Mouse (Mus musculus) neural tube, embryonic 10.5 days (tissue): ENCODE measurements around the gene Hrc.

Experiments
- DNase-seq: peaks from one replicate; pipeline ENCODE4 v3.0.0-alpha.2; 2017; ENCODE audit warnings: low spot score; ENCODE audit errors: extremely low spot score

Hrc gene

DNA sequence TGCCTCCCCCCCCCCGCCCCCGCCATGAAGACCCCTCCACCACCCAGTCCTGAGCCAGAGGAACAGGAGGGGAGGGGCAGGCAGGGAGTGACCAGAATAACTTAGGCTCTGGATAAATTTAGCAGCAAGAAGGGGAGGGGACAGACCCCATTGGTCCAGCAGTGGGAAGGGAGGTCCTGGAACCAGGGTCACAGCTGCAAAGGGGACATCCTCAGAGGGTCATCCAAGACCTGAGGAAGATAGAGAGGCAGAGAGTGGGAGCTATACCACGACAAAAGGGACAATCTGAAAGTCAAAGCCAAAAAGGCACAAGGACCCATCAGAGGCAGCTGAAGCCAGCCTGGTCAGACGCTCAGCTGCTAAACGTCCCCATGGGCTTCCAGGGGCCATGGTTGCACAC lies at the start of gene Hrc:
Hrc (plus strand) TSS at position 235 of the 400 bp plus-strand sequence.
- DNase-seq, result no peak

DNA sequence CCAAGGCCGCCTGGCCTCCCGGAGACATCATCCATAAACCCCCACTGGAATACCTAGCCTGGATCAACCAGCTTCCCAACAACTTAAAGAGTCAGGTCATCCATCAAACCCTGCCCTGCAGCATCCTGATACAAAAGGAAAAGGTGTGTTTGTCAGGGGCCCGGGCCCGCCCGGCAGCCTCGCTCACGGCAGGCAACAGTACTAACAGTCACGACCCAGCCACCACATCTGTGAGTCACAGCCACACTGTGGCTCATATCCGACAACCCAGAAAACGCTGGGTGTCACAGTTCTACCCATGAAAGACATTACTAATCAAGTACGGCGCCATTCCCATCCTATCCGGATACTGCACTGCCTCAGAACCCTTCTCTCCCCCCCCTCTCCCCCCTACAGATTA lies 48.6 kb upstream of the Hrc start:
- no peak for DNase-seq

DNA sequence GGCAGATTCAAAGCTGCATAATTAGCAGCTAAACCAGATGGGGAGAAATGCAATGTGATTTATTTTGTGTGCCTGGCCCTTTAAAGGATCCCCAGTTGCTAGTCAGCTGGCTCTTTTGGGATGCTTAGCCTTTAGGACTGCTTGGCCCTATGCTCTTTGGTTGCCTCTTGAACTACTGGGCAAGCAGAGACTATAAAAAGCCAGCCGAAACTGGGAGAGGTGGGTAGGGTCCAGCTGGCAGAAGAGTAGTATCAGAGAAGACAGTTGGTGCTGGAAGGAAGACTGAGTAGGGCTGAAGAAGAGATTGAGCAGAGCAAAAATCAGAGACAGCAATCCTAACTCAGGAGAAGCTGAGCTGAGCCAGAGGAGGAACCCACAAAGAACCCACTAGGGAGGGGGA lies 38.5 kb upstream of the Hrc start:
- DNase-seq, result no peak

DNA sequence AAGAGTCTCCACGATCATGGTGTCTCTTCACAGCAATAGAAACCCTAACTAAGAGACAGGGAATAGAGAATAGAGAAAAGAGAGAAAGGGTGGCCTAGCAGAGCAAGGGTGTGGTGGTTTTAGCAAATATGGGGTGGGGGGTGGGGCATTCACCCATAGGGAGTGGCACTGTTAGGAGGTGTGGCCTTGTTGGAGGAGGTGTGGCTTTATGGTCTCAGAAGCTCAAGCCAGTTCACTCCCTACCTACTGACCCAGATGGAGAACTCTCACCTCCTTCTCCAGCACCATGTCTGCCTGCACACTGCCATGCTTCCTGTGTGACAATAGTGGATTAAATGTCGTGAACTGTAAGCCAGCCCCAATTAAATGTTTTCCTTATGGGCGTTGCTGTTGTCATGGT lies 37.5 kb upstream of the Hrc start:
- no peak for DNase-seq

DNA sequence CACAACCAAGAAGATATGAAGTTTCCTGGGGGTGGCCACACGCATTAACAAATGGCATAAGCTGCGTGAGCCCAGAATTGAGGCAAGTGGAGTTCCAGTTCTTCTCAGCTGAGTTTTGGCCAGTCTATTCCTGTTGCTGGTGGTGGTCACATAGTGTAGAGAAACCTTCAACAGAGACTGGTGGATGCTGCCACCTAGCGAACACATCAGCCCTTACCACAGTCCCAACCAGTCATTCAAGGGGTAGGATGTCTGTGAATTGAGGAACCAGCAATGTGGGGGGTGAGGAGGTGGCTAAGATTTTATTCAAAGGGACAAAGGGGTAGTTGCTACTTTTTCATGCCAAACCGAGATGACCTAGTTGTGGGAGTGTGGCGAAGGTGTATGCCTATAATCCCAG lies 35.3 kb upstream of the Hrc start:
- DNase-seq, result peak; percentile 49

DNA sequence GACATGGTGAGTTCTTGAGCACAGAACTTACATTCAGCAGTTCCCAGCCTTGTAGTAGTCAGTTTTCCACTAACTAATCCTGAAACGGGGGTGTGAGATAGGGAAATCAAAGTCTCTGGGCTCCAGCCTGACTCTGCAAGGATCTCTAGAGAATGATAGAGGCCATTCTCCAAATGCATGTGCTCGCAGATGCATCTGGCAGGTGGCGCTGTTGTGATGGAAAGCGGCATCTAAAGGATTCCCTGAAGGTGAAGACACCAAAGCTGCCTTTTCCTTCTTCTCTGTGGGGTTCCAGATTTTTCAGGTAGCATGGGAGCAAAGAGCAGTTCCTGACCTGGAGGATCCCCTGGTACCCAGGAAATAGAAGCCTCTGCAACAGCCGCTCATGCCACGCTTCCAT lies 34.8 kb upstream of the Hrc start:
- DNase-seq, result peak; percentile 50

DNA sequence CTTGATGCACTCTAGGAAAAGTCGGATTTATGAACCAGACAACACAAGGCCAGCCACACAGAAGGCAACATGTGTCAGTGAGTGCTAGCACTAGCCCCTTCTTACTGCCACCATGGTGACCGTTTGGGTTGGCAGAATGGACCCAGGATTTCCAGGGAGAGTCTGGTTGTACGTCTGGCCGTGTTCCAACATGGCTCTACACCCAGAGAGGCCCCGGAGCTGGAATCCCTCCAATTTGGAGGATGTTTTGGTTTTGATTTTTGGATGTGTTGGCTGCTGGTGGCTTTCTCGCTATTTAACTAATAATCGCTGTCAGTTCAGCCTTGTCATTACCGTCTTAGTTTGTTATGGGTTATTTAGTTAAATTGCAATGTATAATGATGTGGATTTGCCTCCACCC lies 32.5 kb upstream of the Hrc start:
- no peak for DNase-seq

DNA sequence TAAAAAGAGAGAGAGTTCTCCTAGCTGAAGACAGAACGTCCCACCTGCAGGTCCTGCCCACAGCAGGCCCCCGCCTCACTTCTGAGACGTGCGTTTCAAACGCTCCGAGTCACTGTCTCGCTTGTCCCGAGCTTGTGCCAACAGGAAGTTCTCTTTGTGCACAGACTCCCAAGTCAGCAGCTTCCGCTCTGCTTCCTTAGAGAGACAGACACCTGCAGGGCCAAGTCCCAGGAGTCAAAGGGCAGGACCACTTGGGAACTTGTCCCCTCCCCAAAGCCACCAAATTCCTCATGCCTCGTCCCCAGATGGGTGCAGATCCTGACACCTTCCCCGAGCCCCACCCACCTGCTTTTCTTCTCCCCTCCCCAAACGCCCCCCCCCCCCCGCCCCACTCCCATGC lies 30.2 kb upstream of the Hrc start:
- peak; percentile 15 for DNase-seq

DNA sequence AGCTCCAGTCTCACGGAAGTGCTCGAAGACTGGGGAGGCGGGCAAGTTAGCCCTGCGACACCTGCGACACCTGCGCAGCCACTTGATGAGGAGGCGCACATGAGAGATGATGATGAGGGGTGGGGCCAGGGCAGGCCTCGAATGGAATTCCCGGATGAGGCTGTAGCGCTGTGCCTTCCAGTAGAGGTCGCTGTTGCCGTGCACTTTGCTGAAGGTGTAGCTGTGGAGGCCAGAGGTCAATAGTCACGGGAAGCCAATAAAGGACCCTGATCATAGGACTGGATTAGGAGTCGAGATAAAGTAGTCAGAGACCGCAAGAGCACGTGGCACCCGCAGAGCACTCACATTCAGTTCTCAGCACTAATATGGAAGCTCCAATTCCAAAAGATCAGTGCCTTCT lies 29.8 kb upstream of the Hrc start:
- peak; percentile 82 for DNase-seq

DNA sequence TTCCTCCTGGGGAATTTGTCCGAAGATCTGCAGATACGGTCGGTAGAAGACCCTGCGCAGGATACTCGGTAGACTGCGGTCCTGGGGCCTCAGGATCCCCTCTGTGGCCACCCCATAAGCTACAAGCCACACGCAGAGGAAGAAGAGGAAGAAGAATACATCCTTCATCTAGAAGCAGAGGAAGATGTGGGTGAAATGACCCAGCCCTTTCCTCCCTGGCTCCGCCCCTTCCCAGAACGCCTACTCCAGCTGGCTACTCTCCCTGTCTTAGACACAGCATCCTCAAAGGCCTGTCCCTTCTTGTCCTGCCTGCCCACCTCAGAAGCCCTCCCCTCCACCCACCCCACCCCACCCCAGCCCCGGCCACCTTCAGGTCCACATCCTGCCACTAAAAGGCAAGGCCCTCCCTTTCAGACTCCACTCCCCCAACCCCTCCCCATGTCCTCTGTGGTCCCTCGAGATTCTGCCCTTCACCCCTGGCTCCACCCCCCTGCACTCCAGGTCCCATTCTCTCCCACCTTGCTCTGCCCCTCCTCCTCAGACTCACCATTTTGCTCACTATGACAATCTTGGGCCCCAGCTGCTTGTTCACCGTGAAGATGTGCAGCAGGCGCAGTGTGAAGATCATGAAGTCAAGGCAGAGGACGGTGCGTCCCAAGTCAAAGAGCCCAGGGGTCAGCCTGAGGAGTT lies 26.4 kb upstream of the Hrc start:
- DNase-seq, result no peak

DNA sequence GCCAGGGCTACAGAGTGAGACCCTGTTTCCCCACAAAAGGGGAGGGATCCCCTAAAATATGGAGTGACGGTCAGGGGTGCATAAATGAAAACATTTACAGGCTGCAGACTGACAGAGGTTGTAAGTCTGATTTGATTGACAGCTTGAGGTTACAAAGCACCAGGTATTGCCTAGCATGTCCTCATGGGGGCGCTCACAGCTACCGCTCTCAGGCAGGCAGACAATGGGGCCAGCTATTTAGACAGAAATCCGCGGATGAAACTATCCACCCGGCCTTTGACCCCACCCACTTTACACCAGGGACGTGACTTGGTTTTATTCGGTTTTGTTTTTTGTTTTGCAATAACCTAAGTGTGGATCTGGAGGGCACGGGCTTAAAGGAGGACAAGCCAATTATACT lies 25.6 kb upstream of the Hrc start:
- peak; percentile 56 for DNase-seq

DNA sequence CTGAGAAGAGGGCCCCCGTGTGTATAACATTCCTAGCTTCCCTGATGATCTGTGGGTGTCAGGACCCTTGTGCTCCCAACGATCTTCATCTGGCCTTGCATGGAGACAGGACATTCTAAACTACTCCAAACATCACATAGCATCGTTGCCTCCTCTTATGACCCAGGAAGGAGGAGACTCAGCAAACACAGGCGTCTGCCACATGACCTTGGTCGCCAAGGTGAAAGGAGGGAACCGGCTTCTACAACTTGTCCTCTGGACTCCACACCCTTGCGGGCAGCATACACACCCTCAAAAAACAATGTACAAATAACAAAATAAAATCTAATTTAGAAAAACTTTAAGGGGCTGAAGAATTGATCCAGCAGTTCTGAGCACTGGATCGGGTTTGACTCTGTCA lies 23.1 kb upstream of the Hrc start:
- DNase-seq, result no peak

DNA sequence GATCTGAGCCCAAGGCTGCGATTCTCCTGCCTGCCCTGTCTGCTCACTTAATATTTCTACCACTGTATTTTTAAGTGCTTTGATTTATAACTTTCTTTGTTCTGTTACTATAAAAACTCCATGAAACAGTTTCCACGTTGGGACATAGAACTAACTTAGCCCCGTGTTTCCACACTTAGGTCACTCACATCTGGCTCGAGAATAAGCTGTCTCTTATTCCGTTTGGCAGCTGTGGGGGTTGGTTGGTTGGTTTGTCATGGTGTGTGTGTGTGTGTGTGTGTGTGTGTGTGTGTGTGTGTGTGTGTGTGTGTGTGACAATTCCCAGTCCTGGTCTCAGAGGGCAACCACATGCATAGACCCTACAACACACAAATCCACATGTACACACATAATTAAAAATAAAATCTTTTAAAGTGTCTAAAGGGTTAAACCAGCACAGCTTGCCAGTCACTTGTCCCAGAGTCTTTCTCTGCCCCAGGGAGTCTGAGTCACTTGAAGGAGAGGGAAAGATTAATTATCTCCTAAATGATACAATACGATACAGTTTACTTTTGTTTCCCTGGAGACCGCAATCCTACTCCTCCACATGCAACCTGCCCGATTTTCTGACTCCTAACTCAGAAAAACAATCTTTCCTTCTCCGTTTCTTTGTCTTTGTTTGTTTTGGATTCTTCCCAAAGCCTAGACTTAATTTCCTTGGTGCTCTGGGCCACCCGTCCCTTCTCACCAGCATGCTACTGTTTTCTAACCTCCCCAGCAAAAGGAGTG lies 22.2 kb upstream of the Hrc start:
- DNase-seq, result no peak

DNA sequence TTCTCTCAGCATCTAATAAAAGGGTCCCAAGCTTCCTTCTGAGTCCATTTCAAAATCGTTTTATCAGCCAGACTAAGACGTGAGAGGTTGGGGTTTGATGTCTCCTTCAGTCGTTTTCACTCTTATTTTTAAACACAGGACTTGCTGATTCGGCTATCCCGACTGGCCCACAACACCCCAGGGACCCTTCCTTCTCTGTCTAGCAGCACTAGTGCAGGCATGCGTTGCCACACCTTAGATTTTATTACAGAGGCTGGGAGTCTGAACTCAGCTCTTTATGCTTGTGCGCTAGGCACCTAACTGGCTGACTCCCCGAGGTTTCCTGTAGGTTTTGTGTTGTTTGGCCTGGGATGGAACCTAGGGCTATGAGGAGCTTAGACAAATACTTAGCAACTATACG lies 21.6 kb upstream of the Hrc start:
- no peak for DNase-seq

DNA sequence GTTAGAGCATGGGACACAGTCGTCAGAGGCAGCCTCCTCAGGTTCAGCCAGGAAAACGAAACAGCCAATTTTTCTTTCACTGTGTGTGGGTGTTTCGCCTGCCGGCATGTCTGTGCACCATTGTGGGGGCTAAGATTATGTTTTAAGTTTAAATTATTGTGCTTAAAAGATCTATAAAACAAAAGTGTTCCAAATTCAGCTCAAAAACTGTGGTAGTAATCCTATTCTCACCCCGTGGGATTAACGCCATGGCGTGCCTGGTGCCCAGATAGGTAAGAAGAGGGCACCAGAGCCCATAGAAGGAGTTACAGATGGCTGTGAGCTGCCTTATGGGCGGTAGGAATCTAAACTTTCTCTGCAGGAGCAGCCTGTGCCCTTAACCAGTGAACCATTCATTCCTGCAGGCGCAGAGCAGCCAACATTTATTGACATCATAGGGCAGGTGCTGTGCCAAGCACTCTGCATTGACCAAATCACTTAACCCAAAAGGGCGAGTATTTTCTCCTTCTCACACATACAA lies 19.8 kb upstream of the Hrc start:
- DNase-seq, result no peak

DNA sequence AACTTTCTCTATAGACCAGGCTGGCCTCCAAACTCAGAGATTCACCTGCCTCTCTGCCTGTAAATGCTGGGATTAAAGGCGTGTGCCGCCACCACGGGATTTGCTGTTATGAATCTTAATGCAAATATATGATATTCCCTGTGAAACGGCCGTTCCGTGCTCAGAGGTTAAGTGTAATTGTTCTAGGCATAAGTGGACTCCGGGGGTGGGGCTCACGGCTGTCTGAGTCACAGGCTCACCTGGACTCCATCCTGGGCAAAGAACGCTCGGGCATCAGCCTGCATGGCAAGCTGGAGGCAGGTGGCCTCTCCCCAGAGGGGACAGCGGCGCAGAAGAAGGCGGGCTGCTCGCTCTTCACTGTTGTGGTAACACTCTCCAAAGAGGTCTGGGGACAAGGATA lies 18.6 kb upstream of the Hrc start:
- no peak for DNase-seq

DNA sequence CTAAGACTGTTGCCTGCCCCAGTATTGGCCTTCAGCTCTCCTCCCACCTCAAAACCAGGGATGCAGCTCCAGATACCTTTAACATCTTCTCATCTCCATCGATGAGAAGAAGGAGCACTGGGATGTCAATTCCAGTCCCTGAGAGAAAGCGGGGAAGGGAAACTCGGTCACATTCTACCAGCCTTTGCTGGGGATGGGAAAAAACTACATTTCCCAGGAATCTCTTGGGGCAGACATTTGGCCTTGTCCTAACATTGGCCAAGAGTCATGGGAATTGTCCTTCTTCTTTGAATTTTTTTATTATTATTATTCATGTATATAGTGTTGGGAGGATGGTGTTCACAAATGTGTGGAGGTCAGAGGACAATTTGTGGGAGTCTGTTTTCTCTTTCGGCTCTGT lies 12.8 kb upstream of the Hrc start:
- no peak for DNase-seq

DNA sequence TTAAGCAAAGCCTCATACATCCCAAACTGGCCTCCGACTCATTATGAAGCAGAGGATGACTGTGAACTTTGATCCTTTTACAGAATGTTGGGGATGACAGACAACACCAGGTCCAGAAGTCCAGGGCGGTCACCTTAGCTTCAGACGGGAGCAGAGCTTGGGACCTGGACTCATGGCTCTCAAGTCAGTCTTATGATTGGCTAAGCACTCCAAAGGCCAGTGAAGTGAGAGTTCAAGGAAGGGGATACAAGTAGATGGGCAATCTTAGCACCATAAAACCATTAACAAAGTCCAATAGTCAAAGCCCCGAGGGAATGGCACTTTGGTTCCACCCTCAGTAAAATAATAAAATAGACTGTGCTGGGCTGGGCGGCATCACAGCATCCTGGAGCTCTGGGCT lies 12.0 kb upstream of the Hrc start:
- no peak for DNase-seq

DNA sequence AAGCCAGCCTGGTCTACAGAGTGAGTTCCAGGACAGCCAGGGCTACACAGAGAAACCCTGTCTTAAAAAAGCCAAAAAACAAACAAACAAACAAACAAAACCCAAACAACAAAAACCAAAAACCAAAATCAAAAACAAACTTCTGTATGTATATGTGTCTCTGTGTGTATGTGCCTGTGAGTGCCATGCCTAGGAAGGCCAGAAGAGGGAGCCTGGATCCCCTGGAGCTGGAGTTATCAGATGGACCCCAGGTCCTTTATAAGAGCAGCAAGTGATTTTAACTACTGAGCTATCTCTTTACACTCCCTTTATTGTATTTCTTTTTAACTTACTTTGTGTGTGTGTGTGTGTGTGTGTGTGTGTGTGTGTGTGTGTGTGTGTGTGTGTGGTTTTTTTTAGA lies 9.3 kb upstream of the Hrc start:
- no peak for DNase-seq

DNA sequence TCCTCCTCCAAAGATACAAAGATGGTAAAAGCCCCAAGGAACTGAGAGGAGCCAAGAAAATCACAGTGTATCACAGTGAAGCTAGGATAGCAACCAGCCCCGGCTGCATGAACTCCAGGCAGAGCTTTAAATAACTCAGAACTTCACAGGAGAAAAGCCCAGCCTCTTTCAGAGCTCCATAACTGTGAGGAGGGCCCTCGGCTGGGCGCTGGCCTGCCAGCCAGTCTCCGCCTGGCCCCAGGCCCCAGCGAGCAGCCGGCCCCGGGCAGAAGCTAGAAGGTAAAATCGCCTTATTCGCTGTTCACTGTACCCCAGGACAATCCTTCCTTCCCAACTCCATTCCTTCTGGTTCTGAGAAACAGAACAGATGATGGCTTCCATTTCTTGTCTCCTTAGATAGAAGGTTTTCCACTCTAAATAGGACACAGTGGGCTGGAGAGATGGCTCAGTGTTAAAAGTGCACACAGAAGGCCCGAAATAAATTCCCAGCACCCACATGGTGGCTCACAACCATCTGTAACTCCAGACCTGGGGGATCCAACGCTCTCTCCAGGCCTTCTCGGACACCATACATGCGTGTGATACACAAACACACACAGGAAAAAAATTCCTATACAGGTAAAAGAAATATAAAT lies 6.1 kb upstream of the Hrc start:
- no peak for DNase-seq

DNA sequence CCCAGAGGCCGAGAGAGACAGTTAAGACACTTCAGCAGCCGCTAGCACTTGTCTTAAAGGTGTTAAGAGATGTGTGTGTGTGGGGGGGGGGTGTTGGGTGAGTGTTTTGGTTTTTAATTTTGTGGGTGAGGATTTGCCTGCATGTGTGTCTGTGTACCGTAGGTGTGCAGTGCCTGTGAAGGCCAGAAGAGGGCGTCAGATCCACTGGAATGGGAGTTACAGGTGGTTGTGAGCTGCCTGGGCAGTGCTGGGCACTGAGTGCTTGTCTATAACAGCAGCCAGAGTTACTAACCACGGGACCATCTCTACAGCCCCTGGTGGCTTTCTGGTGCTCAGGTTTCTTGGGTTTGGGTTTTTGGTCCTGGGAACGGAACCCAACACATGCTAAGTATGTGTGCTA lies 3.6 kb upstream of the Hrc start:
- DNase-seq, result no peak

DNA sequence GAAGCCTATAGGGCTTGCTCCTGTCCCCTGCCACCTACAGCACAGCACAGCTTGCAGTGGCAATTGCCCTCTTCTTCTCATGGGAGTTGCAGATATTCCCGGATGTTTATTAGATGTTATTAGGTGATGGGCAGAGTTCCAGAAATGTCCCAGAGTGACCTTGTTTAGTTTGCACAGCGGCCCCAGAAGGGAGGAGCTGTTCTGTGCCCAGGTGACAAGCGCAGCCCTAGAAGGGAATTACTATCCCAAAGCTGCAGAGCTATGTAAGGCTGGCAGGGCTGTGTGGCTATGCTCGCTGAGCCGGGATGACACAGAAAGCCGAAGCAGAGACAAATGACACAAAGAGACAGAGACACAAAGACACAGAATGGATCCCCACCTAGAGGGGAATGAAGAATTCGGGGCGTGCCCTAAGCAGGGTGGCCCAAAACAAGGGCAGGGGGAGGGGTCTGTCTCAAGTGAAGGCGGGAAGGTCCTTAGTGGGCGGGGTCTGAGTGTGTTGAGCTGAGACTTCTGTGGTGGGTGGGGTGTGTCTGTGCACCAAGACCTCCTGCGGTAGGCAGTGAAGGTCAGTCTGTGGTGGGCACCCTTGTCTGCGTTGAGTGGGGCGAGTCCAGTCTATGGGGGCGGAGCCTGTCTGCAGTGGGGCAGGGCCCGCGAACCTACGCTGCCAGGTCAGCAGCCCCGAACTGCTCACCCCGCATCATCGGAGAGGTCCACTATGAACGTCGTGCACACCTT lies 2.2 kb upstream of the Hrc start:
- DNase-seq, result peak; percentile 63
